Mouse (Mus musculus) skeletal muscle tissue, adult 2 months (tissue): ENCODE results near the gene Cdk5rap3.

Experiments
- DNase-seq: peaks from one replicate; pipeline ENCODE4 v3.0.0-alpha.2; 2012; ENCODE audit warnings: low read depth, low spot score

Cdk5rap3 gene

GRCm38 (mm10) chr11:96861446-96861845 is 54.9 kb downstream of the Cdk5rap3 start:
- peak; percentile 75 for DNase-seq

GRCm38 (mm10) chr11:96860564-96860963 is 55.7 kb downstream of the Cdk5rap3 start:
- peak; percentile 83 for DNase-seq

GRCm38 (mm10) chr11:96859635-96860034 is 56.7 kb downstream of the Cdk5rap3 start:
- DNase-seq: no peak

- no peak for DNase-seq
These were observed 58.9 kb downstream of the Cdk5rap3 start for GRCm38 (mm10) chr11:96857446-96857845.
